34 mouse cellular contexts compared by ENCODE assay signal in the genomic region with DNA sequence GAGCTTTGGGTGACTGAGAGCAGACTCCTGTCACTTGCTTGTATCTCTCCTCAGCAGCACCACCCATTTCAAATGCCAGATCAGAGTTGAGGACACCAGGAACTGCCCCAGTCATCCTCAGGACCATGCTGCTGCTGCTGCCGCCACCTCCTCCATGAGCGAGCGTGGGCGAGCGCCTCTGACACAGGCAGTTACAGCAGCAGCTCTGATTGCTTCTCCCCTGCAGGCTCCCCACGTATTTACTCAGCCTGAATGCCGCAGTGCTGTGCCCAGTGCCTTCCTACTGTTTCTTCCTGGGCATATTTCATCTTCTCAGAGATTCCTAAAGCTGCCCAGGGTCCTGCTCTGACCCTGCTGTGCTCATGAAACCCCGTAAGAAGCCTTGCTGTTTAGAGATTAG. TPM values are rescaled to one million over a fixed set of nuclear protein-coding genes. Genes with fewer than 3 reads are reported as not detected.
A peak's percentile ranks its signal among the peaks of the same experiment; 100 is the strongest.
DNase-seq lines count a peak whose midpoint lies in the region; ATAC-seq and TF ChIP-seq lines count a peak whose summit lies in the region.
"Had no signal": no experiment of that assay in that cellular context is flagged by ENCODE, and none has a peak within 500 bp of the region (broad histone marks: within the 10 kb centered on the region; RNA-seq: fewer than 3 reads in every experiment).

No protein-coding gene starts in this region.

- peak; percentile 95 for ATAC-seq in frontal cortex, adult (ENCODE audit: low TSS enrichment)
- ATAC-seq in kidney, embryonic 16.5 days (ENCODE audit: low FRiP score, low TSS enrichment), result peak; percentile 59
- ATAC-seq: forebrain, postnatal 0 days; inflammation-experienced regulatory T-cells, adult 6 months; midbrain, embryonic 15.5 days had no signal

- H3K27me3 ChIP-seq in kidney, embryonic 16.5 days (ENCODE audit: insufficient read depth, low read length), result no peaks in the 10 kb centered on the region
- no peaks in the 10 kb centered on the region for H3K27me3 ChIP-seq in kidney, adult 2 months (replicated peaks; ENCODE audit: control insufficient read depth, insufficient read depth, low read length)
- H3K27me3 ChIP-seq in embryonic facial prominence, embryonic 10.5 days (replicated peaks; ENCODE audit: low read depth, poor library complexity, severe bottlenecking), result no peaks in the 10 kb centered on the region
- H3K27me3 ChIP-seq: embryonic facial prominence, embryonic 12.5 days; hindbrain, embryonic 15.5 days; limb, embryonic 12.5 days; lung, embryonic 15.5 days; midbrain, embryonic 15.5 days had no signal

- no peak overlapping the region for H3K9ac ChIP-seq in kidney, embryonic 16.5 days (replicated peaks; ENCODE audit: low read length)
- H3K9ac ChIP-seq: embryonic facial prominence, embryonic 12.5 days; forebrain, postnatal 0 days; hindbrain, embryonic 15.5 days; limb, embryonic 12.5 days; lung, embryonic 15.5 days; midbrain, embryonic 15.5 days had no signal

- peaks cover 12% of the 10 kb centered on the region; the same call in 1 of the 2 replicates for H3K4me1 ChIP-seq in kidney, embryonic 16.5 days (ENCODE audit: insufficient read depth, low read length)
- H3K4me1 ChIP-seq in kidney, adult 2 months (ENCODE audit: control insufficient read depth, insufficient read depth, low read length), result no peaks in the 10 kb centered on the region
- peaks cover 40% of the 10 kb centered on the region for H3K4me1 ChIP-seq in embryonic facial prominence, embryonic 10.5 days
- H3K4me1 ChIP-seq: hindbrain, embryonic 15.5 days; lung, embryonic 15.5 days; midbrain, embryonic 15.5 days had no signal

- no peak overlapping the region for H3K27ac ChIP-seq in kidney, embryonic 16.5 days (ENCODE audit: low read length)
- no peak overlapping the region for H3K27ac ChIP-seq in kidney, adult 2 months (ENCODE audit: insufficient read depth, low read depth, low read length)
- H3K27ac ChIP-seq in left cerebral cortex, adult 2 months, result 0 out of 2 replicates have a peak overlapping the region, but pooled peaks have one; percentile 40
- H3K27ac ChIP-seq in embryonic facial prominence, embryonic 10.5 days (replicated peaks), result 0 out of 2 replicates have a peak overlapping the region, but pooled peaks have one; percentile 22
- H3K27ac ChIP-seq: embryonic facial prominence, embryonic 12.5 days; forebrain, embryonic 10.5 days; hindbrain, embryonic 10.5 days; hindbrain, embryonic 15.5 days; limb, embryonic 12.5 days; lung, embryonic 15.5 days; midbrain, embryonic 10.5 days; midbrain, embryonic 15.5 days had no signal

- H3K9me3 ChIP-seq in kidney, embryonic 16.5 days (ENCODE audit: low read length), result peaks cover 5% of the 10 kb centered on the region; the same call in 1 of the 2 replicates
- H3K9me3 ChIP-seq in embryonic facial prominence, embryonic 10.5 days, result 0 out of 2 replicates have a peak, but pooled peaks cover 5% of the 10 kb centered on the region
- H3K9me3 ChIP-seq: embryonic facial prominence, embryonic 12.5 days; forebrain, embryonic 10.5 days; G1E; hindbrain, embryonic 15.5 days; lung, embryonic 15.5 days; midbrain, embryonic 10.5 days; midbrain, embryonic 15.5 days had no signal

- intact Hi-C loops in left cerebral cortex, adult 2 months (cut with DNase I), result no loop called here

- TF ChIP-seq CTCF in kidney, adult 2 months (conservative IDR thresholded peaks at IDR 0.05; ENCODE audit: insufficient read depth, insufficient read length, low read depth, low read length), result no peak
- no peak for TF ChIP-seq CTCF in left cerebral cortex, adult 2 months (IDR thresholded peaks at IDR 0.05)

- WGBS in kidney, embryonic 16.5 days, result 32% methylated on average over 8 of the region's 8 CpGs
- 62% methylated on average over 8 of the region's 8 CpGs for WGBS in kidney, adult 2 months
- 73% methylated on average over 8 of the region's 8 CpGs for WGBS in embryonic facial prominence, embryonic 10.5 days

- no peak for DNase-seq in frontal cortex, postnatal 14 days (ENCODE audit: low spot score in 2 of 2)
- DNase-seq in kidney, adult 2 months, result no peak
- DNase-seq in left cerebral cortex, adult 2 months (ENCODE audit: extremely low spot score in 1 of 2, low spot score in 2 of 2), result no peak
- DNase-seq in left cerebral cortex, adult 8-10 months (ENCODE audit: low spot score in 2 of 2), result no peak
- no peak for DNase-seq in embryonic facial prominence, embryonic 10.5 days (ENCODE audit: low spot score)
- DNase-seq in urinary bladder, postnatal 25 days (ENCODE audit: low spot score), result no peak
- DNase-seq: adrenal gland, adult 8-10 months; cerebellum, adult 8-10 months; cerebellum, postnatal 25 days; forebrain, postnatal 0 days; gastrocnemius, postnatal 25 days; heart, adult 11 months; heart, postnatal 14 days; kidney, adult 18-20 months; spleen, adult 18-20 months; thymus, adult 18-20 months; thymus, postnatal 25 days had no signal

- no peak overlapping the region for H3K4me2 ChIP-seq in kidney, embryonic 16.5 days (replicated peaks; ENCODE audit: low read depth, low read length)
- H3K4me2 ChIP-seq: embryonic facial prominence, embryonic 12.5 days; hindbrain, embryonic 15.5 days; limb, embryonic 12.5 days; lung, embryonic 15.5 days; midbrain, embryonic 15.5 days had no signal

- H3K36me3 ChIP-seq in kidney, embryonic 16.5 days (ENCODE audit: insufficient read depth, low read length), result no peaks in the 10 kb centered on the region; the same call in 1 of the 2 replicates
- no peaks in the 10 kb centered on the region for H3K36me3 ChIP-seq in kidney, adult 2 months (ENCODE audit: control insufficient read depth, insufficient read depth, low read length)
- peaks cover 9% of the 10 kb centered on the region for H3K36me3 ChIP-seq in embryonic facial prominence, embryonic 10.5 days (replicated peaks)
- H3K36me3 ChIP-seq: embryonic facial prominence, embryonic 12.5 days; hindbrain, embryonic 10.5 days; hindbrain, embryonic 15.5 days; limb, embryonic 12.5 days; lung, embryonic 15.5 days; midbrain, embryonic 10.5 days; midbrain, embryonic 15.5 days had no signal

- TF ChIP-seq POLR2A in kidney, adult 2 months (IDR thresholded peaks at IDR 0.05; ENCODE audit: low read depth, low read length), result no peak

- no peak overlapping the region for H3K4me3 ChIP-seq in kidney, embryonic 16.5 days (ENCODE audit: low read length)
- no peak overlapping the region for H3K4me3 ChIP-seq in kidney, adult 2 months (ENCODE audit: insufficient read depth, low read depth, low read length)
- H3K4me3 ChIP-seq in left cerebral cortex, adult 2 months, result no peak overlapping the region
- no peak overlapping the region for H3K4me3 ChIP-seq in embryonic facial prominence, embryonic 10.5 days
- H3K4me3 ChIP-seq: embryonic facial prominence, embryonic 12.5 days; forebrain, embryonic 10.5 days; hindbrain, embryonic 10.5 days; hindbrain, embryonic 15.5 days; limb, embryonic 12.5 days; lung, embryonic 15.5 days; midbrain, embryonic 10.5 days; midbrain, embryonic 15.5 days had no signal

RNA-seq across cellular contexts. Expression of gene Pcbd2, which starts 15.1 kb away (rescaled TPM):
- 52.5 and 52.7 TPM in 2 replicates for polyA plus RNA-seq in kidney, embryonic 16.5 days (2015; fragmentation: Nextera tagmentation; extraction: Ambion mirVana)
- polyA plus RNA-seq in kidney, adult 2 months (2012; rRNA removed), result 64.0 and 81.4 TPM in 2 replicates
- total RNA-seq in left cerebral cortex, adult 2 months (2021), result 10 to 100 TPM; 20.9 to 24.0 TPM
- 10 to 100 TPM; 28.6 to 32.2 (median 31.0) TPM for total RNA-seq in left cerebral cortex, adult 8-10 months (2022)
- polyA plus RNA-seq in embryonic facial prominence, embryonic 10.5 days (2016; fragmentation: Nextera tagmentation; extraction: Ambion mirVana), result 36.3 and 43.7 TPM in 2 replicates

RNA-seq across cellular contexts. Expression of gene Txndc15, which starts 27.9 kb away (rescaled TPM):
- polyA plus RNA-seq in kidney, embryonic 16.5 days (2015; fragmentation: Nextera tagmentation; extraction: Ambion mirVana), result 97.2 and 99.7 TPM in 2 replicates
- polyA plus RNA-seq in kidney, adult 2 months (2012; rRNA removed), result 47.7 and 52.2 TPM in 2 replicates
- 10 to 100 TPM; 74.9 to 76.6 TPM for total RNA-seq in left cerebral cortex, adult 2 months (2021)
- total RNA-seq in left cerebral cortex, adult 8-10 months (2022), result 10 to 100 TPM; 68.2 to 79.0 (median 74.8) TPM
- 65.1 and 68.0 TPM in 2 replicates for polyA plus RNA-seq in embryonic facial prominence, embryonic 10.5 days (2016; fragmentation: Nextera tagmentation; extraction: Ambion mirVana)

RNA-seq across cellular contexts. Expression of gene Catsper3, which starts 42.1 kb away (rescaled TPM):
- 0.16 and 0.18 TPM in 2 replicates for polyA plus RNA-seq in kidney, embryonic 16.5 days (2015; fragmentation: Nextera tagmentation; extraction: Ambion mirVana)
- polyA plus RNA-seq in kidney, adult 2 months (2012; rRNA removed), result 0.19 and 0.30 TPM in 2 replicates
- total RNA-seq in left cerebral cortex, adult 2 months (2021), result under 1 TPM; 0.25 to 0.44 TPM
- total RNA-seq in left cerebral cortex, adult 8-10 months (2022), result under 1 TPM in 3 of 4 experiments, not detected in 1; 0.48 to 0.63 (median 0.59) TPM
- not detected in 2 replicates for polyA plus RNA-seq in embryonic facial prominence, embryonic 10.5 days (2016; fragmentation: Nextera tagmentation; extraction: Ambion mirVana)
- total RNA-seq: forebrain, postnatal 0 days; G1E; gastrocnemius, postnatal 25 days; liver, adult 2 months; megakaryocyte progenitor cell, adult 5-6 weeks had no signal
- polyA plus RNA-seq: embryonic facial prominence, embryonic 12.5 days; G1E; heart, embryonic 14.5 days; hindbrain, embryonic 10.5 days; hindbrain, embryonic 15.5 days; inflammation-experienced regulatory T-cells, adult 6 months; liver, adult 2 months; liver, embryonic 16.5 days; lung, embryonic 15.5 days; midbrain, embryonic 10.5 days; neural tube, embryonic 11.5 days had no signal

RNA-seq across cellular contexts. Expression of gene B230219D22Rik, which starts 49.4 kb away (rescaled TPM):
- 55.2 and 62.2 TPM in 2 replicates for polyA plus RNA-seq in kidney, embryonic 16.5 days (2015; fragmentation: Nextera tagmentation; extraction: Ambion mirVana)
- polyA plus RNA-seq in kidney, adult 2 months (2012; rRNA removed), result 28.7 and 32.7 TPM in 2 replicates
- 10 to 100 TPM; 74.6 to 77.8 TPM for total RNA-seq in left cerebral cortex, adult 2 months (2021)
- 10 to 100 TPM; 65.8 to 72.3 (median 68.7) TPM for total RNA-seq in left cerebral cortex, adult 8-10 months (2022)
- polyA plus RNA-seq in embryonic facial prominence, embryonic 10.5 days (2016; fragmentation: Nextera tagmentation; extraction: Ambion mirVana), result 55.5 and 60.7 TPM in 2 replicates

Comparison
In these comparisons a context has a peak if more than half of its experiments do, and no peak if none do; other contexts are left out.
1. H3K27ac ChIP-seq: peak in left cerebral cortex, adult 2 months (single experiment) and embryonic facial prominence, embryonic 10.5 days (single experiment); none in kidney, embryonic 16.5 days (single experiment) and kidney, adult 2 months (single experiment).